Mouse (Mus musculus): ENCODE measurements around the gene Idh3b.

Gene Idh3b

GRCm38 (mm10) chr2:130265520-130265919 lies 18.8 kb downstream of the Idh3b start:
- no peak for DNase-seq (ENCODE audit: low spot score)

GRCm38 (mm10) chr2:130262398-130262797 lies 21.9 kb downstream of the Idh3b start:
- no peak for DNase-seq (ENCODE audit: low spot score)

- no peak for DNase-seq (ENCODE audit: low spot score)
These were observed 22.4 kb downstream of the Idh3b start for GRCm38 (mm10) chr2:130261914-130262313.

- DNase-seq (ENCODE audit: low spot score) = no peak
These were observed 23.5 kb downstream of the Idh3b start for GRCm38 (mm10) chr2:130260822-130261221.

- DNase-seq (ENCODE audit: low spot score) = no peak
These were observed 27.6 kb downstream of the Idh3b start for GRCm38 (mm10) chr2:130256762-130257161.

- no peak for DNase-seq (ENCODE audit: low spot score)
These were observed 36.1 kb downstream of the Idh3b start for GRCm38 (mm10) chr2:130248226-130248625.

GRCm38 (mm10) chr2:130246912-130247311 lies 37.4 kb downstream of the Idh3b start:
- peak; percentile 29 for DNase-seq (ENCODE audit: low spot score)

All from layer of hippocampus, adult 9-10 months (tissue).